Mouse (Mus musculus) intestine, embryonic 16.5 days (tissue): Measurements from ENCODE around the gene Rgs3. TPM values are rescaled to one million over a fixed set of nuclear protein-coding genes. Genes with fewer than 3 reads are reported as not detected.

Experiments
- ATAC-seq: fragments of 200-750 bp; cut with Nextera tagmentation; 2 replicates; pipeline ENCODE4 v1.8.0; 2017; ENCODE audit warnings: moderate TSS enrichment, moderate library complexity
- H3K27ac ChIP-seq: fragments of 300-500 bp; sonication (generic); 2 replicates; pipeline ENCODE4 v1.5.1; 2014; ENCODE audit warnings: mild to moderate bottlenecking, low read length
- H3K27me3 ChIP-seq: fragments of 300-500 bp; sonication (generic); replicated peaks from 2 replicates; pipeline ENCODE4 v1.6.1; 2014; ENCODE audit warnings: low read length, control low read depth, mixed read lengths; ENCODE audit not compliant: control insufficient read depth, insufficient read depth
- H3K36me3 ChIP-seq: fragments of 300-500 bp; sonication (generic); 2 replicates; pipeline ENCODE4 v1.6.1; 2014; ENCODE audit warnings: low read length, control low read depth; ENCODE audit not compliant: control insufficient read depth, insufficient read depth
- H3K4me1 ChIP-seq: fragments of 300-500 bp; sonication (generic); 2 replicates; pipeline ENCODE4 v1.6.1; 2014; ENCODE audit warnings: low read length, control low read depth, mixed read lengths; ENCODE audit not compliant: control insufficient read depth, insufficient read depth
- H3K4me2 ChIP-seq: fragments of 300-500 bp; sonication (generic); 2 replicates; pipeline ENCODE4 v1.6.1; 2014; ENCODE audit warnings: low read depth, low read length, control low read depth
- H3K4me3 ChIP-seq: fragments of 300-500 bp; sonication (generic); 2 replicates; pipeline ENCODE4 v1.5.1; 2014; ENCODE audit warnings: mild to moderate bottlenecking, low read length
- H3K9ac ChIP-seq: fragments of 300-500 bp; sonication (generic); 2 replicates; pipeline ENCODE4 v1.6.1; 2014; ENCODE audit warnings: low read depth, low read length
- H3K9me3 ChIP-seq: fragments of 300-500 bp; sonication (generic); 2 replicates; pipeline ENCODE4 v1.6.1; 2016; ENCODE audit warnings: low read length, control low read depth; ENCODE audit not compliant: control insufficient read depth
- WGBS: fragments of 180-500 bp; shearing (Covaris S2); extraction: QIAGEN DNeasy Blood & Tissue Kit; methylation state at CpG from one replicate; pipeline ENCODE4 v1.1.7; 2014; 5-methylcytosine and 5-hydroxymethylcytosine counted together
- polyA plus RNA-seq: library from polyadenylated mRNA; unstranded; fragments of >200 nt; fragmentation: Nextera tagmentation; extraction: Ambion mirVana; gene quantifications from 2 replicates; pipeline ENCODE4 v1.2.1, GENCODE M21; 2015

The Rgs3 gene
- polyA plus RNA-seq, 1 experiment from 2014 or later, result 47.6 TPM

- Histone ChIP-seq H3K36me3 (no peaks in the 10 kb centered on the region), H3K4me2 (no peak overlapping the region), H3K27ac (no peak overlapping the region), H3K4me1 (0 out of 2 replicates have a peak, but pooled peaks cover 7% of the 10 kb centered on the region), H3K9ac (no peak overlapping the region), H3K4me3 (no peak overlapping the region), H3K27me3 (no peaks in the 10 kb centered on the region), H3K9me3 (no peaks in the 10 kb centered on the region)
- ATAC-seq, result no peak
- WGBS, result 76% methylated on average over 12 of the region's 12 CpGs
Measured at GRCm38 (mm10) chr4:62652921-62653757, 93.5 kb downstream of the Rgs3 start.

GRCm38 (mm10) chr4:62653922-62654661, 94.4 kb downstream of the Rgs3 start:
- no peak for ATAC-seq
- H3K27me3 ChIP-seq, result no peaks in the 10 kb centered on the region
- H3K4me2 ChIP-seq, result no peak overlapping the region
- WGBS, result 74% methylated on average over 5 of the region's 5 CpGs
- H3K36me3 ChIP-seq, result no peaks in the 10 kb centered on the region
- H3K4me3 ChIP-seq, result no peak overlapping the region
- no peaks in the 10 kb centered on the region for H3K9me3 ChIP-seq
- no peak overlapping the region for H3K27ac ChIP-seq
- H3K4me1 ChIP-seq, result 0 out of 2 replicates have a peak, but pooled peaks cover 10% of the 10 kb centered on the region
- no peak overlapping the region for H3K9ac ChIP-seq

GRCm38 (mm10) chr4:62659264-62659663, 99.6 kb downstream of the Rgs3 start:
- Histone ChIP-seq H3K9me3 (no peaks in the 10 kb centered on the region), H3K4me3 (no peak overlapping the region), H3K4me2 (no peak overlapping the region), H3K36me3 (no peaks in the 10 kb centered on the region), H3K27ac (no peak overlapping the region), H3K9ac (no peak overlapping the region), H3K27me3 (no peaks in the 10 kb centered on the region), H3K4me1 (peaks cover 41% of the 10 kb centered on the region)
- WGBS, result 30% methylated on average over 15 of the region's 15 CpGs
- ATAC-seq, result no peak

- Histone ChIP-seq H3K9ac (peak overlapping the region; percentile 36; the same call in 1 of the 2 replicates), H3K9me3 (no peaks in the 10 kb centered on the region), H3K27me3 (no peaks in the 10 kb centered on the region), H3K4me3 (no peak overlapping the region), H3K36me3 (no peaks in the 10 kb centered on the region), H3K27ac (peak overlapping the region; percentile 79), H3K4me2 (no peak overlapping the region), H3K4me1 (peaks cover 41% of the 10 kb centered on the region)
- 35% methylated on average over 14 of the region's 14 CpGs for WGBS
- ATAC-seq, result no peak
Measured at GRCm38 (mm10) chr4:62659861-62660553, 100.4 kb downstream of the Rgs3 start.

- Histone ChIP-seq H3K27me3 (no peaks in the 10 kb centered on the region), H3K36me3 (no peaks in the 10 kb centered on the region), H3K4me1 (peaks cover 41% of the 10 kb centered on the region), H3K9ac (peak overlapping the region; percentile 36; the same call in 1 of the 2 replicates), H3K4me2 (no peak overlapping the region), H3K4me3 (no peak overlapping the region), H3K27ac (peak overlapping the region; percentile 79), H3K9me3 (no peaks in the 10 kb centered on the region)
- peak; percentile 72 for ATAC-seq
- WGBS, result 14% methylated on average over 3 of the region's 3 CpGs
Measured at GRCm38 (mm10) chr4:62660554-62660864, 100.9 kb downstream of the Rgs3 start.

GRCm38 (mm10) chr4:62661311-62661849, 101.7 kb downstream of the Rgs3 start:
- Histone ChIP-seq H3K4me3 (no peak overlapping the region), H3K9me3 (no peaks in the 10 kb centered on the region), H3K4me2 (no peak overlapping the region), H3K27ac (peak overlapping the region; percentile 79), H3K36me3 (no peaks in the 10 kb centered on the region), H3K9ac (no peak overlapping the region), H3K4me1 (peaks cover 41% of the 10 kb centered on the region), H3K27me3 (no peaks in the 10 kb centered on the region)
- peak; percentile 77 for ATAC-seq
- WGBS, result 60% methylated on average over 8 of the region's 8 CpGs

- H3K9ac ChIP-seq, result 0 out of 2 replicates have a peak overlapping the region, but pooled peaks have one; percentile 0
- 15% methylated on average over 6 of the region's 6 CpGs for WGBS
- H3K27me3 ChIP-seq, result no peaks in the 10 kb centered on the region
- ATAC-seq, result peak; percentile 36
- peaks cover 41% of the 10 kb centered on the region for H3K4me1 ChIP-seq
- no peak overlapping the region for H3K4me3 ChIP-seq
- no peaks in the 10 kb centered on the region for H3K9me3 ChIP-seq
- peak overlapping the region; percentile 9 for H3K27ac ChIP-seq
- H3K36me3 ChIP-seq, result no peaks in the 10 kb centered on the region
- H3K4me2 ChIP-seq, result no peak overlapping the region
Measured at GRCm38 (mm10) chr4:62663348-62663747, 103.7 kb downstream of the Rgs3 start.

GRCm38 (mm10) chr4:62665842-62666241, 106.2 kb downstream of the Rgs3 start:
- H3K9ac ChIP-seq, result no peak overlapping the region
- H3K9me3 ChIP-seq, result no peaks in the 10 kb centered on the region
- no peak overlapping the region for H3K27ac ChIP-seq
- peaks cover 41% of the 10 kb centered on the region for H3K4me1 ChIP-seq
- H3K36me3 ChIP-seq, result no peaks in the 10 kb centered on the region
- ATAC-seq, result no peak
- H3K4me3 ChIP-seq, result no peak overlapping the region
- H3K27me3 ChIP-seq, result no peaks in the 10 kb centered on the region
- 42% methylated on average over 2 of the region's 2 CpGs for WGBS
- H3K4me2 ChIP-seq, result no peak overlapping the region

GRCm38 (mm10) chr4:62668666-62669065, 109.0 kb downstream of the Rgs3 start:
- Histone ChIP-seq H3K4me2 (peak overlapping the region; percentile 32), H3K9ac (0 out of 2 replicates have a peak overlapping the region, but pooled peaks have one; percentile 46), H3K9me3 (no peaks in the 10 kb centered on the region), H3K4me3 (peak overlapping the region; percentile 34), H3K4me1 (peaks cover 26% of the 10 kb centered on the region), H3K27ac (0 out of 2 replicates have a peak overlapping the region, but pooled peaks have one; percentile 30), H3K36me3 (no peaks in the 10 kb centered on the region), H3K27me3 (no peaks in the 10 kb centered on the region)
- WGBS, result 69% methylated on average over 8 of the region's 8 CpGs
- peak; percentile 93 for ATAC-seq
